Mouse (Mus musculus): ENCODE measurements at regions not wholly inside any gene's neighbourhood (a gene's known extent, or its start where the extent isn't known, plus 50 kb on each side); places are given as distances from the start of the nearest gene placed in this dataset.

- peaks cover 56% of the 10 kb centered on the region for H3K27me3 ChIP-seq (ENCODE audit: low read depth, poor library complexity, severe bottlenecking)
- WGBS, result 37% methylated on average over 8 of the region's 8 CpGs
- DNase-seq (ENCODE audit: low spot score), result no peak
Observed at GRCm38 (mm10) chr9:102406017-102406416, 51.5 kb upstream of the Ephb1 start.

More at GRCm38 (mm10) chr9:102406017-102406416, 51.5 kb upstream of the Ephb1 start:
- no peak overlapping the region for H3K27ac ChIP-seq
- no peaks in the 10 kb centered on the region for H3K36me3 ChIP-seq
- H3K4me1 ChIP-seq, result peaks cover 7% of the 10 kb centered on the region; the same call in 1 of the 2 replicates
- no peaks in the 10 kb centered on the region for H3K9me3 ChIP-seq (replicated peaks)
- no peak overlapping the region for H3K4me3 ChIP-seq
